Mouse (Mus musculus): ENCODE results near the gene Ndufs1.

GRCm38 (mm10) chr1:63130883-63131282, 45.8 kb downstream of the Ndufs1 start:
- TF ChIP-seq CTCF (IDR thresholded peaks at IDR 0.05; ENCODE audit: insufficient read depth, low read depth, low read length) = no peak
- TF ChIP-seq POLR2A (IDR thresholded peaks at IDR 0.05; ENCODE audit: insufficient read depth, low read depth, low read length) = no peak
